Mouse (Mus musculus): ENCODE data around the gene Mcf2l.

Gene Mcf2l

DNA sequence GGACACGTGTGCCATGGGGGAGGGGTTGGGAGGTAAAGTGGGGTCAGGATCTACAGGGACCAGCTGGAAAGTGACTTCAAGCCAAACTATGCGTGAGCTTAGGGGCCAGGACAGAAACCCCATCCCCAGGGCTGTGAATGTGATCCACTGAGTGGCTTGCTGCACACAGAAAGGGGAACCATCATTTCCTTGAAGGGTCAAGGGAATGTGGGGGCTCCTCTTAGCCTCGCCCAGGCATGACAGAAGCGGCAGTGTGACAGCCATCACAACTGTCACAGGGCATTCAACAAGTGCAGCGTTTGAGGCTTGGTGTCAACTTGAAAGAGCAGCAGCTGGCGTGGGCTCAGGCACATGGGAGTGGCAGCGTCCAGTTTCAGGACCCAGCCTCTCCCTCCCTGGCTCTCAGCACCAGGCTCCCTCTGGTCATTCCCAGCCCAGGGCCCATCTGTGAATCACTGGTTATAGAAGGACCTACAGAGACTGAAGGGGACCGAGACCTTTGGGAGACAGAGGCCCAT is 81.8 kb downstream of the Mcf2l start:
- no peak for DNase-seq

DNA sequence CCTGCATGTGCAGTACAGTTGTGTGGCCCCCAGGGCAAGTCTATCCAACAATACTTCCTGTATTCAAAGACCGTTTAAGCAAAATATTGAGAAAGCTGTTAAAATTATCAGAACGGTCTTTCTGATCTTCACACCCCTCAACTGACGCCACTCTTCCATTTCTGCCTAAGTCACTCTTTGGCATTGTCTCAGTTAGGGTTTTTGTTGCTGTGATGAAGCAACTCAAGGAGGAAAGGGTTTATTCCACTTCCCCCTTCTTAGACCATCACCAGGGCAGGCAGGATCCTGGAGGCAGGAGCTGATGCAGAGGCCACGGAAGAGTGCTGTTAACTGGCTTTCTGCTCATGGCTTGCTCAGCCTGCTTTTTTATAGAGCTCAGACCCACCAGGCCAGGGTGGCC is 82.3 kb downstream of the Mcf2l start:
- no peak for DNase-seq

DNA sequence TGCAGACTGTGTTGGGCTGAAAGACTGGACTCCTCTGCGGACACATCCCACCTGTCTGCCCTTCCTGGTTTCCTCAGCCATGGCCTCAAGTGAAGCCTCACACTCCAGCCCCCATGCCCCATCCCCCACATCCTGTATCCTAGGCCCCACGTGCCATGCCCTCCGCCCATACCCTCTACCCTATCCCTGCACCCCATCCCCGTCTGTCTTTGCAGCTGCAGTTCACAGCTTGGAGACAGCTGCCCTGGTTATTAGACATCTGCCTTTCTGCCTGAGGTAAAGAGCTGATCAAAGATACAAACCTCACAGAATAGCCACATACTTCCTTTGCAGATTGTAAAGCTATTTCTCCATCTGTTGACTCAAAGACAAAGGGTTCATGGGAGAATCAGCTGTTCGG is 83.3 kb downstream of the Mcf2l start:
- no peak for DNase-seq

DNA sequence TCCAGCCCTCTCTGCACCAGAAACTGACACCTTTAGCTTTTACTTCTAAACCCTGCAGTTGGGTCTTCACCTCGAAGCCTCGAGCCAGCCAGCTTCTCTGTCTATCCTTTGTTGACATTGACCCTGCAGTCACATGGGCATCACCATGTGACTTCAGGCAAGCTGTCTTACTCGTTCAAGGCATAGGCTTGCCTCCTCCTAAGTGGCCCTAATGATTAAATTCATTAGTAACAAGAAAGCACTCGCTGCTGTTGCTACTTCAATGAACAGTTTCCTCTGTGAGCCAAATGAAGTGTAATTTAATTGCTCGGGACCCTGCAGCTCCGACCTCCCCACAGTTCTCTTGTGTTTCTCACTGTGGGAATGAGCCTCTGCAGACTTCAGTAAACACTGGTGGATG is 83.8 kb downstream of the Mcf2l start:
- no peak for DNase-seq

DNA sequence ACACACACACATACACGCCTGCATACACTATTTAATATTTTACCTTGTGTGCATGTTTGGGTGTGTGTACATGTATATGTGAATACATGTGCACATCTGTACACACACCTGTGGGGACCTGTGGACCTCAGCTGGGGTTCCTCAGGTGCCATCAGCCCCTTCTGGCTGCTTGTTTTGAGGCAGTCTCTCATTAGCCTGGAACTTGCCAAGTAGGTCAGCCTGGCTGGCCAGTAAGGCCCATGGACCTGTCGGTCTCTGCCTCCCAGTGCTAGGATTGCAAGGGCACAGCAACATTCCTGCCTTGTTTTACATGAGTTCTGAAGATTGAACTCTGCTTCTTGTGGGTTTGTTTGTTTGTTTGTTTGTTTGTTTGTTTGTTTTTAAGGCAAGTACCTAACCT is 87.0 kb downstream of the Mcf2l start:
- DNase-seq: no peak

DNA sequence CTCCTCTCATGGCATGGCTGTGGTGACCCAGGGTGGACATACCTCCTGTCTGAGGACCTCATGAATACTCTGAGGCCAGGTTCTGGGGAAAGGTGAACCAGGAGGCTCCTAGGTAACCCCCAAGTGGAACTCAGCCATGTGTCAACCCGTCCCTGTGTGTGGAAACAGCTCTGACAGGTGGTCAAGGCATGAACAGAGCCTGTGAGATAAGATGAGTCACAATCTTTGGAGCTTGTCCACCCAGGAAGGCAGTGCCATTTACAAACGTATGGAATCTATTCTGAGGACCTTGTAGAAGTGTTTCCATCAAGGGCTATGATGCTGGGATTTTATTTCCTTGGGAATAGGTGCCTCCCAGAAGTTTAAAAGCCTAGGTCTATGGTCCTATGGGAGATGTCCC is 87.6 kb downstream of the Mcf2l start:
- DNase-seq: no peak

DNA sequence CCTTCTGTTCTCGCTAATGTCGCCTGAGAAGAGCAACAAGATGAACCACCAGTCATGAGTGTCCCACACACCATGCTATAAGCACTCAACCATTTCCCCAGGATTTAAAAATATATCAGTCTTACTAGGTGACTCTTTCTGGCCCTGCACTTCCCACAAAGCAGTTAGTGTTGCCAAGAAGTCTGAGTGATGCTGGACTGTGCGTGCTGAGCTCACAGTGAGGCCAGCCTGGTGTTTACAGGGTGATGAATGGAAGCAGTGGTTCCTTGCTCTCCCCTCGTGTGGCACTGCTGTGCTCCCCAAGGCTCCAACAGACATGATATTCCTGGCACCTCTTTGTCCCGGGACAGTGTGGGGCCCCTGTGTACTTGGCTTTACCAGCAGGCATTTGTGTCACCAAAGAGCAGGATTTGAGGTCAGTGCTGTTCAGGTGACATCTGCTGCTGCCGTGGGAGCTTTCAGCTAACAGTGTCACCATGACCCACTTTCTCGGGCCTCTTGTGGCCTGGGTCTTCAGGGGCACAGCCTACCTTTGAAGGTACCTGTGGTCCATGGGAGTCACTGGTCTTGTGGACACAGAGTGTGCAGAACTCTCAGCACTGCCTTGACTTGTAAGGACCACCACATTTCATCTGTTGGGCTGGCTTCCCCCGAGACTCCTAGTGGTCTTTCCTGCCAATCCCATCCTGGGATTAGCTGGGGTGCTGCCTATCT is 88.4 kb downstream of the Mcf2l start:
- DNase-seq: no peak

DNA sequence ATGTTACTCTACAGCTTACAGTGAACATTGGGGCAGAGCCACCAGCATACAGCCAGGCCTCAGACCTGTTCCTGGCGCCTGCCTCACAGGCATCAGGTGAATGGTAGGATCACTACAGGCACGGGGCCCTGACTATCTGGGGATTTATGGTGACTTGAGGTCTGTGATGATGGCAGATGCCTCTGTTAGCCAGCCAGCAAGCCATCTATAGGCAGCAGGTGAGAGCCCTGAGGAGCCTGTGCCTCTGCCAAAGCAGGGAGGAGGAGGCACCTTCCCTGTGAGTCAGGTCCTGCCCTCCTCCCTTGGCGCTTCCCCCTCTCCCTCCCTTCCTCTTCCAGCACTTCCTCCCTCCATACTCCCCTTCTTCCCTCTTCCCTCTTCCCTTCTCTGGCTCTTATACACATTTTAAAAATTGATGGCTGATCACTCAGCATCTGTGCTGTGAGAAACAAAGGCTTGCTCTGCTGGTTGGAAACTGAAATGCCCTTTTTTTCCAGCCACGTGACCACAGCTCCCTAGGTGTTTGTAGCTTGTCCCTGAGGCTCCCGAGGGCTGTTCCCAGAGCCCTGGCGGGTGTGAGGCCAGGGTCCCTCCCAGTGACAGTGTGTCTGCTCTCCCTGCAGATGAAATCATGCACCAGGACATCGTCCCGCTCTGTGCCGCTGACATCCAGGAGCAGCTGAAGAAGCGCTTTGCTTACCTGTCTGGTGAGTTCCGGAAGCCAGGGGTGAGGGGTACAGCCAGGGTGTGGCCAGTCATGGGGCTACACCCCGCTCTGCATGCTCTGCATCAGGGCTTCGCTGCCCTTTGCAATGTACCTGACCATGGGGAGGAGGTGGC is 89.2 kb downstream of the Mcf2l start:
- DNase-seq: no peak

DNA sequence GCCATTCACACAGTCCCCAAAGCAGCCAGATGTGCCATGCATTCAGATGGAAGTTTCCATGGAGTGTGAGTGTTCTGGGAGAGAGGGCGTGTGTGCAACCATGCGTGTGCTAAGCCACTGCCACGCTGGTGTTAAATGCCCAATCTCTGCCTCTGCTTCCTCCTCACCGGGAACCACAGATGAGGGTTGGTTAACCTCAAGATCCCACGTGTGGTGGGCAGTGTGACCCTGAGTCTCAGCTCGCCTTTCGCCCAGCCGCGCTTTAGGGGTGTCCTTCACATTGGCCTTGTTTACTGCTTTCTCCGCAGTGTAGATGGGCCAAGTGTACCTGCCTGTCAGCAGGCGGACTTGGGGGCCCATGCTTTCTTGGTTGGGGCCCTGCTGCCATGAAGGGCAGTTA is 102.7 kb downstream of the Mcf2l start:
- DNase-seq: no peak

DNA sequence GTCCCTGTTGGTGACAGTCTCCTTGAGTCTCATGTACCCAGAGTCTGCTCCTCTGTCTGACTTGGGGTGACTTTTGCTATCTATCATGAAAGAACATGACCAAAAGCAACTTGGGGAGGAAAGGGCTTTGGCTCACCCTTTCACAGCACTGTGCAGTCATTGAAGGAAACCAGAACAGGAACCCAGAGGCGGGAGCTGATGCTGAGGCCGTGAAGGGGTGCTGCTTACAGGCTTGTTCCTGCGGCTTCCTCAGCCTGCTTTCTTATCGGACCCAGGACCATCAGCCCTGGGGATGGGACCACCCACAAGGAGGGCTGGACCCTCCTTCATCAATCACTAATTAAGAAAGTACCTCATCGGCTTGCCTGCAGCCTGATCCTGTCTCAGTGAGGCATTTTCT is 103.1 kb downstream of the Mcf2l start:
- no peak for DNase-seq

DNA sequence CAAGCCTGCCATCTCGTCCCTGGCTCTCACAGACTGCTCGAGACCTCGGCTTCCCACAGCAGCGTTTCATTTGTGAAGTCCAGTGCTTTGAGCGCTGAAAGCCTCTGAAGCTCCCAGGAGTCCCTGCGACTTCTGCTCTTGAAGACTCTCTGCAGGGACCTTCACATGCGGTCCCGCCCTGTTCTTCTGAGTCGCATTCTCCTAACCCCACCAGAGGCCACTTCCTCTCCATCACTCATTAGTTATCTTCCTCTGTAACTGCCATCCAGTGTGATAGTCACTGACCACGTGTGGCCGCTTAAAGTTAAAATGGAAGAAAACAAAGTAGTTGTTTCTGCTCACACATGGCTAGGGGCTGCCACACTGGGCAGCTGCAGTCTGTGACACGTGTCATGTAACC is 103.7 kb downstream of the Mcf2l start:
- DNase-seq: no peak

DNA sequence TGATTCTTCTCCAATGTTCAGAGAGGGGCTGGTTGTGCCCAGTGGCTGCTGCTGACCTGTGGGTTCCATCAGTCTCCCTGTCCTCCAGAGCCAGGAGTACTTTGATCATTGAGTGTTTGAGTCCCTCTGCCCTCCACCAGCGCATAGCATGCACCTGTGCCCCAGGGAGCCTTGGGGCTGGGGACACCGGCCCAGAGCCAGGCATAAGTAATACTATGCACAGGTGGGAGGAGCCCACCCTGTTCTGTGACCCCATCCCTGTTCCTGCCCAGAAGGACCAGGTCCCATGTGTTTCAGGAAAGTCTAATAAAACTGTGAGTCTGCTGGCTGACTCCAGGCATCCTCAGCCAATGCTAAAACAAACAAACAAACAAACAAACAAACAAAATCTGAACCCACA is 104.7 kb downstream of the Mcf2l start:
- no peak for DNase-seq

DNA sequence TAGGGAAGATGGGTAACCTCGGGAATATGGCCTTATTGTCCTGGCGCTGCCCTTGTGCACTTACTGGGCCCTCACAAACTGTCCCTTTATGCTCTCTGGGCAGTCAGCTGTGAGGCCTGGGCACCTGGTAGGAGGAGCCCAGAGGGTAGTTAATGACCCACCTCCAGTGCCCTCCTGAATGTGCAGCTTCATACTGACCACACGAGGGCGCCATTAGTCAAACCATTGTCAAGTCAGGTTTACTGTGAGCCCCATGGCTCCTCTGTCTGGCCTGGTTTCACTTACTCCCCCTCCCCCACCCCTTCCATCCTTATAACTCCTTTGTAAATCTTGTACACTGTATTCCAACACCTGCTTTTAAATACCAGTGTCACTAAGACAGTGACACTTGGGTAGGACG is 105.1 kb downstream of the Mcf2l start:
- peak in 1 of 2 experiments; percentile 19 for DNase-seq

DNA sequence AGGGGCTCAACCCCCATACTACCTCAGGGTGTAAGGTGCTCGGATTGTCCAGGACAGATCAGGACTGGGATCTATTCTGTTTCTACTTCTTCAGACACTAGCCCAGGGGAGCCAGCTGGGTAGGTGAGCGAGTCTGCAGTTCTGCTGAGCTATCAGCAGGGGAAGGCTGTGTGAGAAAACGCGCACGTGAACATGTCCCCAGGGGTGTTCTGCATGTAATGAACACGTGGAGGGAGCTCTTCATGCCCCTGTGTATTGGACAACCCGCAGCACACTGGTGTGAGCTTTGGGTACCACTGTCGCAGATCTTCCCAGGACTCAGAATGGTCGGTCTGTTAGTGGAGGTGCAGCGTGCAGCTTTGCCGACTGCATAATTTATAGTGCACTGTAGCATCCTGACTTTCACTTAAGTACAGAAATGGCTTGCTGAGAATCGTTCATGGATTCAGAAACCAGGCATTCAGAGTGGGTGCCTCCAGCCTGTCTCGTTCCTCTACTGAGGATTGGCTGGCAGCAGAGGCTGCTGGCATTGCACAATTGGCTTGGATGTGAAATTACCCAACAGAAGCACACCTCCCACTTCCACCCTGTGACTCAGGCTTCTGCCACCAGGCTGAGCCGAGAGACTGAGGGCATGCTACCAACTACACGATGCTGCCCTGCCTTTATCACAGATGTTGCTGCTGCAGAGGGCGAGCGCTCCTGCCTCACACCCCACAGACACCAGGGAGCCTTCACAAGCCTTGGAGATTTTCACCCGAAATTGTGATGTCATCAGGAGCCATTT is 110.3 kb downstream of the Mcf2l start:
- no peak for DNase-seq

DNA sequence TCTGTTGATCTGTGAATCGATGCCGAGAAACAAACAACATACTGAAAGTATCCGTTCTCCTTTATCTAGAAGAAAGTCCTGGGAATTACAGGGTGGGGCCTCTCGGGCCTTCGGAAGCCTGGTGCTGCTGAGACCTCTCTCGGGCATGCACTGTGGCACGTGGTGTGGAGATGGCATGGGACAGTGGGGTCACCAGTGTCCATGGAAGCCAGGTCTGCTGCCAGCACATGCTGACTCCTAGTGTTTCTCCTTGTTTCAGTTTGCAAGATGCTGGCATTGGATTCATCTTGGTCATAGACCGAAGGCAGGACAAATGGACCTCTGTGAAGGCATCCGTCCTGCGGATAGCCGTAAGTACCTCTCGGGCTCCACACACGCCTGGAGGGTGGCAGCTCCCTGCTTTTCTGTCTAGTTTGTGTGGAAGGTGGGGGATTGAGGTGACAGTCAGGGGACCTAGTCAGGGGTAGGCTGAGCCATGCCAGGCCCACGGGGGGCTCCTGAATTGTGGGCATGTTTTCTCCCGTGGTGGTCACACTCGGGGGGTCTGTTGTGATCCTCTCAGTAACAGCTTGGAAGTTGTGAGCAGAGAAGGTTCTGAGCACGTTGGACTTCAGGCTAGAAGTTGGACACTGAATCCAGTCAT is 111.1 kb downstream of the Mcf2l start:
- no peak for DNase-seq

DNA sequence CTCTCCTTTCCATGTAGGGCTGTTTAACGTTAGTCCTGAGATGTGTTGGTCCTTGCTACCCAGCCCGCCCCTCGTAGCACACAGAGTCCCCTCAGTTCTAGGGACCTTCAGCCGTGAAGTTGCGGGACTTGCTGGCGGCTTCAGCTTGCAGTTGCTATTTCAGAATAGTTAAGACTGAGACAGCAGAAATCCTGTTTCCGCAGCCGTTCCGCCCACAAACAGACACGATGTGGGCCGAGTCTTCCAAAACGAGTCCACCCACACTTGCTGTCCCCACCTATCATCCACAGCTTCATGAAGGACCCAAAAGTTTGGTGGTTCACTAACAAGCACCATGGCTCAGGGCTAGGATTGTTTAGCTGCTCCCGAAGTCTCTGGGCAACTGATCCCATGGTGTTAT is 111.7 kb downstream of the Mcf2l start:
- DNase-seq: no peak

DNA sequence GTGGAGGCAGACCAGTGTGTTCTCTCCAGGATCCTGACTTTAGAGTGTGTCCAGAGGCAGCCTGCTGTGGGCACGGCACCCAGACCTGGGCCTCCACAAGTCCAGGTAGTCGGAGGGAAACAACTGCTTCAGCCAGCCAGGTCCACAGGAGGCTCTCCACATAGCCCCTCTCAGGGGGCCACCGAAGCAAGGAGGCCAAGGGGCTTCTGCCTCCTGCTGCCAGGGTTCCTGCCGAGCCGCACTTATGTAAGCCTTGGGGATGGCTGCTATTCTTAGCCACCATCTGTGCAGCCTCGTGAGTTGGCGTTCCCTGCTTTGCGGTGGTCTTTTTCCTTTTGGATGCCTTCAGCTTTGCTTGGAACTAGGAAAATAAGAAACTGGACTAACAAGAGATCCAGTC is 114.0 kb downstream of the Mcf2l start:
- no peak for DNase-seq

DNA sequence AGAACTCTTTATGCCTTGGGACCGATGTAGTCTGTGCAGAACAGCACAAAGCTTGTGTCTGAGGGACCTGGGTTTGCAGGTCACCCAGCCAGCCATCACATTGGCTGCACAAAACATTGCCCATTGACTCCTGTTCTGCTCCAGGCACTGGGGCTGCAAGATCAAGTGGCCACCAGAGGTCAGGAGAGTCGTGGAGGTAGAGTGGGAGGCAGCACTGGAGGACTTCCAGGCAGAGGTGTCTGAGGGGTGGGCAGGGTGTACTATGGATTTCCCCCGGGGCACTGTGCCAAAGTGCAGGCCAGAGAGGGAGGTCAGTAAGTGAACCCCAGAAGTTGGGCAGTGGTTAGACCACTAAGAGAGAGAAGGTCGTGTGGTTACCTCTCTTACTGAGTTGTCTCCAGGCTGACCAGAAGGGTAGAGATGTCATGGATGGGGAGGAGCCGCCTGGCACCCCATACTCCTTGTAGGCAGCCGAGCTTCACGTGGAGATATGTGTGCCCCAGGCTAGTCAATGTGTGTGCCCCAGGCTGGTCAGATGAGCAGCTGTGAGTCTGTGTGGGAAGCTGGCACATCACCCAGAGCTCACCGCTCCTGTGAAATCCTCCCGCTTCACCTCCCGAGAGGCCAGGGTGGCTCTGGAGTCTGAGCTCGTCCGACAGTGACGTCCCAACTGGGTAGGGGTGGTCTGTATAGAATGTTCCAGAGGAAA is 115.3 kb downstream of the Mcf2l start:
- DNase-seq: no peak

DNA sequence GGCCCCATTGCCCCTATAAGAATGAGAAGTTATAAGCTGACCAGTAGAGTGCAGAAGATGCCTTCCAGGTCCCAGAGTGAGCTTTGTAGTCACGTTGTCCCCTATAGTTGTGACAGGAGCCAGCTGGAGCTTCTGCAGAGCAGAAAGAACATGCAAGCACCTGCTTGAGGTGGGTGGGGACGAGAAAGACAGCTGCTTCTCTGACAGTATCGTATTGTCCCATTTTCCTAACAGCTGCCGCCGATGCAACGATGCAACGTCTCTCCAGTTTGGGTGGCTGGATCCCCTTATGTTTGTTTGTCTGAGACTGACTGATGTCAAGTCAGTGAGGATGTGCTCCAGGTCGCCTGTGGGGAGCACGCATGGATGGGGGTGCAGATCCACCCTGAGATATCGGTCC is 117.8 kb downstream of the Mcf2l start:
- no peak for DNase-seq

DNA sequence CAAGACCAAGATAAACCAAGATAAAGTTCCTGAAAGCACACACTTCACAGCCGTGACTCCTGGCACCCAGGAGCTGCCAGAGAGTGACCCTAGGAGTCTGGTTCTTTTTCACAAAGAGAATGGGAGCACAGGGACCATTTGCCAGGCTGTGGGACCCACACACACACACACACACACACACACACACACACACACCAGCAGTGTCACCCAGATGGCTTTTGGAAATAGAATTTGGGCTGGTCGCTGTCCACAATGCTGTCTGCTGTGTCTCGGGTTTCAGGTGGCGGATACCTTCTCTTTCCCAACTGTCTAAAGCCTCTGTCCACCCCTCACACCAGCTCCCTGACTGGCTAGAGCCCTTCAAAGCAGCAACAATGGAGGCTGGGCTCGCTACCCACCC is 120.9 kb downstream of the Mcf2l start:
- DNase-seq: no peak

DNA sequence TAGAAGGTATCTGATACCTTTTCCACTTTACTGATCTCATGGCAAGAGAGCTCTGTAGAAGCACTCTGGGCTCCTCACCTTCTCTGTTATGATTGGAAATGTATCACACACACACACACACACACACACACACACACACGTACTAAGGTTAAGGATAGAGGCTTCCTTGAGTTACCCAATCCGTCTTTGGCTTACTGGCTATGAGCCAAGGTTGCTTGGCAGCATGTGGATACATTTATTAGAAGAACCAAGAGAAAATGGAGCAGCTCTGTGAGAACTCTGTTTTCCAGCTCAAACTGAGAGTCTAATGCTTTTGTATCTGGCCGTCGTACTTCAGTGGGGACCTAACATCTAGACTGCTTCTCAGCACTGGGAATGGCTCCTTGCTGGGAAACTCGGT is 121.9 kb downstream of the Mcf2l start:
- DNase-seq: no peak

DNA sequence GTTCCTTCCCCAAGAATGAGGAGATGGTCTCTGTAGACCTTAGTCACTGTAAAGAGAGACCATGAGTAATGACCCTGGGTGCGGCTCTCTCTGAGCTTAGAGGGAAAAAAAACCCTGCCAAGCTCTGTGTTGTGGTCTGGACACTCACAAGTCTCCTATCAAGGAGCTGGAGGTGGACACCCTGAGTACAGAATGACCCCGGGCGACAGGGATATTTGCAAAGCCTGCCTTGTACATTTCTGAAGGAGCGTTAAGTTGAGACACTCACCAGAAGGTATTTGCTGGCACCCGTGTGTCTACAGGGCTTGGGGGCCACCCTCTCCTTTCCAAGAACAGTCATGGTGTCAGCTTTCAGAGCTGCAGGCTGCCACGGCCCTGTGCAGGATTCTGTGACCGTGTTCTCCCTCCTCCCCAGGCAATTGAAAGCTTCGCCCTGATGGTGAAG is 123.2 kb downstream of the Mcf2l start:
- DNase-seq: no peak

All from spleen, adult 18-20 months (tissue).